Mouse (Mus musculus) heart, embryonic 11.5 days (tissue): ENCODE data around the gene Gm36210. TPM values are rescaled to one million over a fixed set of nuclear protein-coding genes. Genes with fewer than 3 reads are reported as not detected.
A peak's percentile ranks its signal among the peaks of the same experiment; 100 is the strongest.

ENCODE experiments used
- ATAC-seq: fragments of 200-750 bp; cut with Nextera tagmentation; replicated peaks from 2 replicates; pipeline ENCODE4 v1.8.0; 2017; ENCODE audit warnings: moderate library complexity; ENCODE audit not compliant: insufficient number of reproducible peaks, low FRiP score, low TSS enrichment
- H3K27ac ChIP-seq: fragments of 300-500 bp; sonication (generic); 2 replicates; pipeline ENCODE4 v1.5.1; 2014; ENCODE audit warnings: mild to moderate bottlenecking, low read depth, low read length
- H3K27me3 ChIP-seq: fragments of 300-500 bp; sonication (generic); 2 replicates; pipeline ENCODE4 v1.6.1; 2014; ENCODE audit warnings: mild to moderate bottlenecking, low read length, mixed read lengths; ENCODE audit not compliant: control insufficient read depth, insufficient read depth
- H3K36me3 ChIP-seq: fragments of 300-500 bp; sonication (generic); 2 replicates; pipeline ENCODE4 v1.6.1; 2014; ENCODE audit warnings: mild to moderate bottlenecking, low read length, moderate library complexity, mixed read lengths; ENCODE audit not compliant: control insufficient read depth, insufficient read depth
- H3K4me1 ChIP-seq: fragments of 300-500 bp; sonication (generic); 2 replicates; pipeline ENCODE4 v1.6.1; 2014; ENCODE audit warnings: low read length; ENCODE audit not compliant: control insufficient read depth, insufficient read depth
- H3K4me2 ChIP-seq: fragments of 300-500 bp; sonication (generic); 2 replicates; pipeline ENCODE4 v1.6.1; 2014; ENCODE audit warnings: mild to moderate bottlenecking, moderate library complexity
- H3K4me3 ChIP-seq: fragments of 300-500 bp; sonication (generic); 2 replicates; pipeline ENCODE4 v1.5.1; 2014; ENCODE audit warnings: low read depth, low read length
- H3K9ac ChIP-seq: fragments of 300-500 bp; sonication (generic); 2 replicates; pipeline ENCODE4 v1.6.1; 2014; ENCODE audit warnings: mild to moderate bottlenecking, low read depth, low read length, moderate library complexity
- H3K9me3 ChIP-seq: fragments of 300-500 bp; sonication (generic); replicated peaks from 2 replicates; pipeline ENCODE4 v1.6.1; 2016; ENCODE audit warnings: low read length; ENCODE audit not compliant: control insufficient read depth
- WGBS: fragments of 180-500 bp; shearing (Covaris S2); extraction: QIAGEN DNeasy Blood & Tissue Kit; methylation state at CpG from one replicate; pipeline ENCODE4 v1.1.7; 2014; ENCODE audit not compliant: insufficient replicate concordance; 5-methylcytosine and 5-hydroxymethylcytosine counted together
- polyA plus RNA-seq: library from polyadenylated mRNA; unstranded; fragments of >200 nt; fragmentation: Nextera tagmentation; extraction: Ambion mirVana; gene quantifications from 2 replicates; pipeline ENCODE4 v1.2.1, GENCODE M21; 2014

The Gm36210 gene
- polyA plus RNA-seq = 0.17 and 0.20 TPM in 2 replicates

GRCm38 (mm10) chr7:4906466-4906950, at the start of gene Gm36210:
Gene Gm36210, minus strand, starts transcription at chr7:4906516.
- H3K36me3 ChIP-seq = no peaks in the 10 kb centered on the region
- 52% methylated on average over 10 of the region's 10 CpGs for WGBS
- peaks cover 4% of the 10 kb centered on the region; the same call in 1 of the 2 replicates for H3K9me3 ChIP-seq
- no peaks in the 10 kb centered on the region for H3K27me3 ChIP-seq
- H3K4me2 ChIP-seq = no peak within 1 kb of the TSS
- no peaks in the 10 kb centered on the region for H3K4me1 ChIP-seq
- H3K9ac ChIP-seq = peak within 1 kb of the TSS; percentile 39; the same call in 1 of the 2 replicates
- no peak within 1 kb of the TSS for H3K27ac ChIP-seq
- no peak within 1 kb of the TSS for H3K4me3 ChIP-seq
- no peak for ATAC-seq

DNA sequence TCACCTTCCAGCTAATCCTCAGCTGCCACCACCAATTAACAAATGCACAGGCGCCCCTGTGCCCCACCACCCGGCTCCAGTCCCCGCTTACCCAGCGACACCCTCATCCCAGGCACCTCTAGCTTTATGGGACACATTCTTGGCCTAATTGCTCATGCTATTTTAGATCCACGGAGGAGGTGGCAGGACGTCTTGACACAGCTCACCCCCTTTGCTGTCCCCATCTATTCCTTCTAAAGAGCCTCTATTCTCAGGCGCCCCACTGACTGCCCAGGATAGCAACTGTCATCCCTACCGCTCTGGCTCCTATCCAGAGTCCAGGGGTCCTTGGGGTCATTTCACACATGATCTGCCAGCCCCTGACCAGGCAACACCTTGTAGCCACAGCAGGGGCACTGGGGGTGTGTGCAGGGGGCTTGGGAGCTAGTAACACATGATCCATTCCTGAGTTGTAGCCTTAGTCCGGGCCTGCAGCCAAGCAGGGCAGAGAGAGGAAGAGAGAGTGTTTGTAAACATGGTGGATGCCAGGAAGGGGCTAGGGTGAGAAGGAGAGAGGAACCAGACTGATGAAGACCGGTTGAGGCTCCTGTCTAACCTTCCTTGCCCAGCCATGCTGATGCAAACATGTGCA, 47.6 kb upstream of the Gm36210 start:
- Histone ChIP-seq H3K4me1 (peaks cover 17% of the 10 kb centered on the region), H3K9me3 (no peaks in the 10 kb centered on the region), H3K36me3 (no peaks in the 10 kb centered on the region), H3K4me2 (no peak overlapping the region), H3K27me3 (no peaks in the 10 kb centered on the region), H3K9ac (0 out of 2 replicates have a peak overlapping the region, but pooled peaks have one; percentile 46), H3K4me3 (no peak overlapping the region), H3K27ac (peak overlapping the region; percentile 68)
- ATAC-seq = peak; percentile 49; the same call in 1 of the 2 replicates
- 13% methylated on average over 10 of the region's 10 CpGs for WGBS

DNA sequence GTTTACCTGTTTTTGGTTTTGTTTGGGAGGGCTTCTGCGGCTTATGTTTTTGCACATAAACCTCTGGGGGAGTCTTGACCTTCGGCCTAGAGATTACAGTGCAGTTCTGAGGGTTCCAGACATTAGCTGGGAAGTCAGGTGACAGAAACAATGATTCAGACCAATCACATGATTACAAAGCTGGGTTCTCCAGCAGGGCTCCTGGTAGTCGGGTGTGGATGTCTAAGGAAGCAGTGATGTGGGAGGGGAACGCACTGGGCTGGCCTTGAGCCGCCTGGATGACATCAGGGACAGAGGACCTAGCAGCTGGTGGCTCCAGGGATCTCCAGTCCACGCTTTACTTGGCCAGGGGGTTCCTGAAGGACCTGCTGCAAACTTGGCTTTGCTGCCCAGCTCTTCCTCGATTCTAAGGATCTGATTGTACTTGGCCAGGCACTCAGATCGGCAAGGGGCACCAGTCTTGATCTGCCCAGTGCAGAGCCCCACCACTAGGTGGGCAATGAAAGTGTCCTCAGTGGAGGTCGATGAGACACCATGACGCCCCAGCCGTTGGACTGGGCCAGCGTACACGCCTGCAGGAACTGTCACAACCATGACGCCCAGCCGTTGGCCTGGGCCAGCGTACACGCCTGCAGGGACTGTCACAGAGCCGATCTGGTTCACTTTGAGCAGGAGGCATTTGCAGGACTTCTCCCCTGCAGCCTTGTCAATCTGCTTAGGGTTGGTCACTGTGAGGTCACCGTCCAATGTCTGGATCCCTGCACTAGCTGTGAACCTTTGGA, 44.4 kb upstream of the Gm36210 start:
- Histone ChIP-seq H3K9me3 (no peaks in the 10 kb centered on the region), H3K4me1 (peaks cover 17% of the 10 kb centered on the region), H3K36me3 (no peaks in the 10 kb centered on the region), H3K4me2 (no peak overlapping the region), H3K9ac (no peak overlapping the region), H3K27ac (no peak overlapping the region), H3K4me3 (no peak overlapping the region), H3K27me3 (no peaks in the 10 kb centered on the region)
- WGBS = 75% methylated on average over 19 of the region's 19 CpGs
- ATAC-seq = no peak

DNA sequence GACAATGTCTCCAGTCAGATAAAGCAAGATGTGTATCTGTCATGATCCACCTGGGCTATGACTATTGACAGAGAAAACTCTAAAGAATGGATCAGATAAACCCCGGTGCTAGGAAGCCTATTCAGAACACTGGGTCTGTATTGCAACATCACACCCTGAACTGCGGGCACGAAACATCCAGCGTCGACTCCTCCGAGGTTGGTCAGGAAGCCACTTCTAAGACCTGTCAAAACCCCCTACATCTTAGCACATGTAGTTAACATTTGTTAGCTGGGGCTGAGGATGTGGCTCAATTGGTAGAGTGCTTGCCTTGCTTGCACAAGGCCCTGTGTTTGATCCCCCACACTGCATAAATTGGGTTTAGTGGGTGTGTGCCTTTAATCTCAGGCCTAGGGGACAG, 42.1 kb upstream of the Gm36210 start:
- Histone ChIP-seq H3K9ac (no peak overlapping the region), H3K9me3 (no peaks in the 10 kb centered on the region), H3K4me3 (no peak overlapping the region), H3K4me2 (no peak overlapping the region), H3K27me3 (no peaks in the 10 kb centered on the region), H3K27ac (no peak overlapping the region), H3K36me3 (no peaks in the 10 kb centered on the region), H3K4me1 (peaks cover 10% of the 10 kb centered on the region)
- no peak for ATAC-seq
- WGBS = 46% methylated on average over 6 of the region's 6 CpGs

DNA sequence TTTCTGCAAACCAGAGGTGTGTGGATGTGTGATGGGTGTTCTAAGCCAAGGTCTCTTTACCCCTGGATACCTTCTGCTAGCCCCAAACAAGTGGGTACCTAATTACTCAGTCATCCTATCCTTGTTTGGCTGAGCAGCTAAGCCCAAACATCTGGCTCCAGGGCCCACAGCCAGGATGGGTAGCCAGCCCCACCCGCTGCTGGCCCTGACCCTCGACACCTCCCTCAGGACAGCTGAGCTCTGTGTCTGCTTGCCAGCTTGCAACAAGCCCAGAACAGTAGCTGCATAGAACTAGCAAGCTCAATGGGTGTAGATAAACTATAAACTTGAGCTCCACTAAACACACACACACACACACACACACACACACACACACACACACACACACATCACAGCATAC, 41.5 kb upstream of the Gm36210 start:
- WGBS = 36% methylated on average over 2 of the region's 2 CpGs
- no peaks in the 10 kb centered on the region for H3K36me3 ChIP-seq
- H3K4me1 ChIP-seq = 0 out of 2 replicates have a peak, but pooled peaks cover 6% of the 10 kb centered on the region
- no peak overlapping the region for H3K27ac ChIP-seq
- no peaks in the 10 kb centered on the region for H3K9me3 ChIP-seq
- no peak for ATAC-seq
- no peak overlapping the region for H3K4me3 ChIP-seq
- H3K9ac ChIP-seq = no peak overlapping the region
- H3K4me2 ChIP-seq = no peak overlapping the region
- H3K27me3 ChIP-seq = no peaks in the 10 kb centered on the region

DNA sequence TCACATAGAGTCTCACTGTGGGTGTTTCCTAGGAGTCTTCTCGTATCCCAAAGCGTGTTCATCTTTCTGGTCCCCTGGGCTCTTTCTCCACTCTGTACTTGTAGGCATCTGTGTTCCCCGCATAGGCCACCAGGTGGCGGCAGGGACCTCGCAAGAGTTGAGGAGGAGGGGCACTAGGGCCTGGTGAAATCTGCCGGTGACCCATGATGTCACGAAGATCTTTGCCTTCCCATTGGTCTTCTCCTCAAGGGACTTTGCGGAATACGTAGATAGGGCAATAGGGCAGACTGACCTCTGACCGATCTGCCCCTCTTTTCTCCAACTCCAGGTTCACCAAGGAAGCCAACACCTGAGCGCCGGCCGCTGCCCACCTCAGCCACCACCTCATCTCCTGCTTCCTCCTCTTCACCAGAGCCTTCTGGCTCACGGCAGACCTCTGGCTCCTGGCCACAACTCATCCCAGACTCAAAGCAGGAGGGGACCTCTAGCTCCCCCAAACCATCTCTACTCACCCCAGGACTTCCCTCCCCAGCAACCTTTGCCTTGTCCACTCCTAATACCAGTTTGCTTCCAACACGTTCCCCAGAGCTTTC, 37.0 kb upstream of the Gm36210 start:
- peak overlapping the region; percentile 26 for H3K4me3 ChIP-seq
- peak; percentile 67 for ATAC-seq
- H3K9ac ChIP-seq = 0 out of 2 replicates have a peak overlapping the region, but pooled peaks have one; percentile 22
- no peaks in the 10 kb centered on the region for H3K9me3 ChIP-seq
- no peaks in the 10 kb centered on the region for H3K4me1 ChIP-seq
- 21% methylated on average over 15 of the region's 15 CpGs for WGBS
- H3K36me3 ChIP-seq = no peaks in the 10 kb centered on the region
- peak overlapping the region; percentile 62 for H3K4me2 ChIP-seq
- H3K27me3 ChIP-seq = no peaks in the 10 kb centered on the region
- no peak overlapping the region for H3K27ac ChIP-seq

- Histone ChIP-seq H3K4me1 (no peaks in the 10 kb centered on the region), H3K27ac (no peak overlapping the region), H3K4me2 (no peak overlapping the region), H3K9ac (no peak overlapping the region), H3K36me3 (no peaks in the 10 kb centered on the region), H3K4me3 (no peak overlapping the region), H3K27me3 (no peaks in the 10 kb centered on the region), H3K9me3 (no peaks in the 10 kb centered on the region)
- 44% methylated on average over 5 of the region's 5 CpGs for WGBS
- ATAC-seq = no peak
These were observed 36.4 kb upstream of the Gm36210 start for GRCm38 (mm10) chr7:4942673-4943072.

- H3K27me3 ChIP-seq = no peaks in the 10 kb centered on the region
- no peak overlapping the region for H3K27ac ChIP-seq
- H3K9me3 ChIP-seq = no peaks in the 10 kb centered on the region
- ATAC-seq = no peak
- no peaks in the 10 kb centered on the region for H3K36me3 ChIP-seq
- no peaks in the 10 kb centered on the region for H3K4me1 ChIP-seq
- no peak overlapping the region for H3K4me3 ChIP-seq
- no peak overlapping the region for H3K4me2 ChIP-seq
- 12% methylated on average over 9 of the region's 9 CpGs for WGBS
- H3K9ac ChIP-seq = no peak overlapping the region
These were observed 33.8 kb upstream of the Gm36210 start for GRCm38 (mm10) chr7:4940068-4940479.
